Mouse (Mus musculus) lung, adult 2 months (tissue): Measurements from ENCODE around the gene Slc37a3.

Experiments used
- CTCF ChIP-seq: fragments of 200-500 bp; IDR thresholded peaks from 2 replicates; pipeline ENCODE4 v1.5.1; 2011; ENCODE audit warnings: mild to moderate bottlenecking, low read length, control low read depth; ENCODE audit not compliant: insufficient read depth
- POLR2A ChIP-seq: fragments of 200-500 bp; IDR thresholded peaks from 2 replicates; pipeline ENCODE4 v1.6.1; 2011; ENCODE audit warnings: low read depth, mild to moderate bottlenecking, control low read depth, low read length, borderline replicate concordance; ENCODE audit errors: extremely low read depth

DNA sequence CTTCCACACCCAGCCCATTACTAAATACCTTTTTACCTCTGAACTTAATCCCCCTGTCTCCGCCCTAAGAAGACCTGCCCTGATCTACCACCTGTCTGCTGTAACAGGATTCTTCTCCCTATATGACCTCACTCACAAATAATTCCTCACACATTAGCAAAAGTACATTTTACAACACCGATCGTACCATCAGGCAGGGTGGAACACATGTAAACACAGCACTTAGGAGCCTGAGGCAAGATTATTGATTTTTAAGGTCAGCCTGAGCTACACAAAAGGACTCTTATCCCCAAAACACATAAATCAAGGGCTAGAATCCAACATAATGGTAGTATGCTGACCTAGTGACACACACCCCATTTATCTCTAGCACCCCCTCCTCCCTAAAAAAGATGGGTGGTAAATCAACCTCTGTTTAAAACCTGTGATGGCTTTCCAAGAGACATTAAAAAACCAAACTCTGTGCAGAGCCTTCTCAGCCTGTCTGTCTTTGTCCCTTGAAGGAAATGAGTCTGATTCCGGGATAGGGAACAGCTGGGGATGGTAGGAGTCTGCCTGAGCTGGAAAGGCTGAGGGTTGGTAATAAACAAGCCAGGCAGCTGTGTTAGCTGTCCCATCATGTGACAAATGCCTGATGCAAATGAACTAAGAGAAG is 4.0 kb downstream of the Slc37a3 start:
- no peak for TF ChIP-seq CTCF
- TF ChIP-seq POLR2A, result no peak
